Mouse (Mus musculus): Measurements from ENCODE around the gene Amph. TPM values are rescaled to one million over a fixed set of nuclear protein-coding genes. Genes with fewer than 3 reads are reported as not detected.

The Amph gene
- polyA plus RNA-seq, 1 experiment: 2.1 TPM

GRCm38 (mm10) chr13:19139771-19140170 is 191.8 kb downstream of the Amph start:
- no peak for DNase-seq (ENCODE audit: low spot score)

GRCm38 (mm10) chr13:19143766-19144165 is 195.8 kb downstream of the Amph start:
- no peak for DNase-seq (ENCODE audit: low spot score)

GRCm38 (mm10) chr13:19147468-19147867 is 199.5 kb downstream of the Amph start:
- no peak for DNase-seq (ENCODE audit: low spot score)

- DNase-seq (ENCODE audit: low spot score): no peak
These were observed 201.6 kb downstream of the Amph start for GRCm38 (mm10) chr13:19149574-19149973.

- no peak for DNase-seq (ENCODE audit: low spot score)
These were observed 202.7 kb downstream of the Amph start for GRCm38 (mm10) chr13:19150438-19151301.

GRCm38 (mm10) chr13:19152126-19152525 is 204.1 kb downstream of the Amph start:
- DNase-seq (ENCODE audit: low spot score): no peak

GRCm38 (mm10) chr13:19158484-19158883 is 210.5 kb downstream of the Amph start:
- DNase-seq (ENCODE audit: low spot score): no peak

GRCm38 (mm10) chr13:19160616-19161015 is 212.6 kb downstream of the Amph start:
- no peak for DNase-seq (ENCODE audit: low spot score)

- DNase-seq (ENCODE audit: low spot score): no peak
These were observed 213.1 kb downstream of the Amph start for GRCm38 (mm10) chr13:19161111-19161510.

- no peak for DNase-seq (ENCODE audit: low spot score)
These were observed 214.1 kb downstream of the Amph start for GRCm38 (mm10) chr13:19162120-19162519.

- no peak for DNase-seq (ENCODE audit: low spot score)
These were observed 229.8 kb downstream of the Amph start for GRCm38 (mm10) chr13:19177662-19178259.

GRCm38 (mm10) chr13:19178351-19178750 is 230.3 kb downstream of the Amph start:
- DNase-seq (ENCODE audit: low spot score): no peak

- DNase-seq (ENCODE audit: low spot score): no peak
These were observed 234.3 kb downstream of the Amph start for GRCm38 (mm10) chr13:19182259-19182658.

GRCm38 (mm10) chr13:19190052-19190451 is 242.0 kb downstream of the Amph start:
- no peak for DNase-seq (ENCODE audit: low spot score)

- DNase-seq (ENCODE audit: low spot score): no peak
These were observed 246.8 kb downstream of the Amph start for GRCm38 (mm10) chr13:19194803-19195202.

GRCm38 (mm10) chr13:19195456-19195855 is 247.5 kb downstream of the Amph start:
- no peak for DNase-seq (ENCODE audit: low spot score)

Other genes starting within 250 kb of the Amph start
- 41.4 and 49.2 TPM in 2 replicates for gene Vps41, start 230.9 kb upstream of the Amph start, polyA plus RNA-seq (2012; rRNA removed)